Comparison of ENCODE assay signal across 32 mouse cellular contexts in genomic region chr10:97650334-97650733, GRCm38 (mm10). TPM values are rescaled to one million over a fixed set of nuclear protein-coding genes. Genes with fewer than 3 reads are reported as not detected.
DNase-seq lines count a peak whose midpoint lies in the region; ATAC-seq and TF ChIP-seq lines count a peak whose summit lies in the region.
"Had no signal": no experiment of that assay in that cellular context is flagged by ENCODE, and none has a peak within 500 bp of the region (broad histone marks: within the 10 kb centered on the region; RNA-seq: fewer than 3 reads in every experiment).

No protein-coding gene starts in this region.

- no peaks in the 10 kb centered on the region for H3K9me3 ChIP-seq in limb, embryonic 11.5 days (ENCODE audit: control insufficient read depth, low read length)
- no peaks in the 10 kb centered on the region for H3K9me3 ChIP-seq in limb, embryonic 10.5 days (replicated peaks)
- H3K9me3 ChIP-seq in intestine, embryonic 15.5 days: no peaks in the 10 kb centered on the region
- H3K9me3 ChIP-seq: hindbrain, embryonic 12.5 days; lung, embryonic 15.5 days; neural tube, embryonic 15.5 days; stomach, embryonic 15.5 days had no signal

- H3K4me3 ChIP-seq in kidney, adult 2 months (ENCODE audit: insufficient read depth, low read depth, low read length): no peak overlapping the region
- H3K4me3 ChIP-seq in limb, embryonic 11.5 days (ENCODE audit: low read depth, low read length): no peak overlapping the region
- no peak overlapping the region for H3K4me3 ChIP-seq in limb, embryonic 10.5 days
- H3K4me3 ChIP-seq in intestine, embryonic 15.5 days (replicated peaks): no peak overlapping the region
- H3K4me3 ChIP-seq: heart, adult 2 months; hindbrain, embryonic 12.5 days; layer of hippocampus, adult 2 months; lung, embryonic 15.5 days; neural tube, embryonic 15.5 days; stomach, embryonic 15.5 days had no signal

- no peak overlapping the region for H3K27ac ChIP-seq in kidney, adult 2 months (ENCODE audit: insufficient read depth, low read depth, low read length)
- no peak overlapping the region for H3K27ac ChIP-seq in limb, embryonic 11.5 days (replicated peaks; ENCODE audit: low read depth, low read length)
- no peak overlapping the region for H3K27ac ChIP-seq in limb, embryonic 10.5 days
- H3K27ac ChIP-seq in intestine, embryonic 15.5 days: no peak overlapping the region
- H3K27ac ChIP-seq: heart, adult 2 months; hindbrain, embryonic 12.5 days; layer of hippocampus, adult 2 months; liver, embryonic 14.5 days; lung, embryonic 15.5 days; neural tube, embryonic 15.5 days had no signal

- no peak for TF ChIP-seq POLR2A in kidney, adult 2 months (IDR thresholded peaks at IDR 0.05; ENCODE audit: low read depth, low read length)

- H3K4me2 ChIP-seq in limb, embryonic 11.5 days (ENCODE audit: low read depth, severe bottlenecking): no peak overlapping the region
- no peak overlapping the region for H3K4me2 ChIP-seq in intestine, embryonic 15.5 days (replicated peaks)
- H3K4me2 ChIP-seq: hindbrain, embryonic 12.5 days; lung, embryonic 15.5 days; neural tube, embryonic 15.5 days; stomach, embryonic 15.5 days had no signal

- H3K27me3 ChIP-seq in kidney, adult 2 months (replicated peaks; ENCODE audit: control insufficient read depth, insufficient read depth, low read length): no peaks in the 10 kb centered on the region
- no peaks in the 10 kb centered on the region for H3K27me3 ChIP-seq in limb, embryonic 11.5 days (ENCODE audit: control insufficient read depth, insufficient read depth, low read length)
- no peaks in the 10 kb centered on the region for H3K27me3 ChIP-seq in limb, embryonic 10.5 days (ENCODE audit: low read depth, poor library complexity, severe bottlenecking)
- H3K27me3 ChIP-seq in intestine, embryonic 15.5 days (replicated peaks): no peaks in the 10 kb centered on the region
- H3K27me3 ChIP-seq: hindbrain, embryonic 12.5 days; lung, embryonic 15.5 days; neural tube, embryonic 15.5 days; stomach, embryonic 15.5 days had no signal

- ATAC-seq in limb, embryonic 11.5 days (ENCODE audit: insufficient number of reproducible peaks, low FRiP score, low TSS enrichment, low read depth): 0 out of 2 replicates have a peak, but pooled peaks have one; percentile 60
- ATAC-seq in intestine, embryonic 15.5 days: peak; percentile 63
- ATAC-seq: activated CD4-positive, CD25-positive, alpha-beta regulatory T cell, adult 4 months; forebrain, postnatal 0 days; midbrain, embryonic 16.5 days had no signal

- no peak overlapping the region for H3K9ac ChIP-seq in limb, embryonic 11.5 days (ENCODE audit: low read length)
- no peak overlapping the region for H3K9ac ChIP-seq in intestine, embryonic 15.5 days
- H3K9ac ChIP-seq: forebrain, postnatal 0 days; hindbrain, embryonic 12.5 days; liver, embryonic 14.5 days; lung, embryonic 15.5 days; neural tube, embryonic 15.5 days; stomach, embryonic 15.5 days had no signal

- 46% methylated on average over 2 of the region's 2 CpGs for WGBS in kidney, adult 2 months
- WGBS in limb, embryonic 11.5 days: 44% methylated on average over 2 of the region's 2 CpGs
- WGBS in limb, embryonic 10.5 days: 50% methylated on average over 2 of the region's 2 CpGs
- WGBS in intestine, embryonic 15.5 days: 25% methylated on average over 2 of the region's 2 CpGs

- DNase-seq in kidney, adult 2 months: peak; percentile 3
- DNase-seq in kidney, adult 8-10 months: no peak
- DNase-seq in limb, embryonic 11.5 days (ENCODE audit: low spot score): no peak
- DNase-seq in limb, embryonic 10.5 days (ENCODE audit: low spot score): no peak
- DNase-seq in Muller cell, postnatal 12 days (ENCODE audit: inconsistent ontology term): peak; percentile 13
- DNase-seq in layer of hippocampus, adult 11-12 months (ENCODE audit: low spot score): no peak
- DNase-seq in left cerebral cortex, adult 11 months (ENCODE audit: low spot score): no peak
- DNase-seq: adrenal gland, postnatal 14 days; cerebellum, adult 2 months; cerebellum, postnatal 36 days; embryo, embryonic 11 days; forebrain, postnatal 0 days; gastrocnemius, postnatal 25 days; heart, adult 2 months; layer of hippocampus, postnatal 36 days; lung, postnatal 36 days; right cerebral cortex, adult 18-20 months; right cerebral cortex, postnatal 4 days; thymus, adult 2 months; thymus, postnatal 4 days had no signal

- TF ChIP-seq CTCF in kidney, adult 2 months (conservative IDR thresholded peaks at IDR 0.05; ENCODE audit: insufficient read depth, insufficient read length, low read depth, low read length): no peak

- no peaks in the 10 kb centered on the region for H3K36me3 ChIP-seq in kidney, adult 2 months (ENCODE audit: control insufficient read depth, insufficient read depth, low read length)
- no peaks in the 10 kb centered on the region for H3K36me3 ChIP-seq in limb, embryonic 11.5 days (ENCODE audit: control insufficient read depth, insufficient read depth, low read length)
- no peaks in the 10 kb centered on the region for H3K36me3 ChIP-seq in limb, embryonic 10.5 days
- no peaks in the 10 kb centered on the region for H3K36me3 ChIP-seq in intestine, embryonic 15.5 days
- H3K36me3 ChIP-seq: hindbrain, embryonic 12.5 days; lung, embryonic 15.5 days; neural tube, embryonic 15.5 days; stomach, embryonic 15.5 days had no signal

- no peaks in the 10 kb centered on the region for H3K4me1 ChIP-seq in kidney, adult 2 months (ENCODE audit: control insufficient read depth, insufficient read depth, low read length)
- no peaks in the 10 kb centered on the region for H3K4me1 ChIP-seq in limb, embryonic 11.5 days (ENCODE audit: control insufficient read depth, insufficient read depth, low read length)
- no peaks in the 10 kb centered on the region for H3K4me1 ChIP-seq in limb, embryonic 10.5 days
- H3K4me1 ChIP-seq in intestine, embryonic 15.5 days (replicated peaks): no peaks in the 10 kb centered on the region
- H3K4me1 ChIP-seq: hindbrain, embryonic 12.5 days; lung, embryonic 15.5 days; neural tube, embryonic 15.5 days; stomach, embryonic 15.5 days had no signal

RNA-seq across cellular contexts. Expression of gene Epyc, which starts 6.5 kb away (rescaled TPM):
- polyA plus RNA-seq in kidney, adult 2 months (2012; rRNA removed): 0.22 and 0.43 TPM in 2 replicates
- polyA plus RNA-seq in limb, embryonic 11.5 days (2014; fragmentation: Nextera tagmentation; extraction: Ambion mirVana): 0.54 and 1.4 TPM in 2 replicates
- polyA plus RNA-seq in limb, embryonic 10.5 days (2016; fragmentation: Nextera tagmentation; extraction: Ambion mirVana): 0.34 TPM in 1 of 2 replicates, not detected in the other
- polyA plus RNA-seq in intestine, embryonic 15.5 days (2015; fragmentation: Nextera tagmentation; extraction: Ambion mirVana): 0.35 and 0.48 TPM in 2 replicates
- polyA plus RNA-seq: activated CD4-positive, CD25-positive, alpha-beta regulatory T cell, adult 4 months; liver, embryonic 14.5 days had no signal

RNA-seq across cellular contexts. Expression of gene Ccer1, which starts 42.5 kb away (rescaled TPM):
- 0.03 and 0.04 TPM in 2 replicates for polyA plus RNA-seq in kidney, adult 2 months (2012; rRNA removed)
- polyA plus RNA-seq in limb, embryonic 11.5 days (2014; fragmentation: Nextera tagmentation; extraction: Ambion mirVana): not detected in 2 replicates
- not detected in 2 replicates for polyA plus RNA-seq in limb, embryonic 10.5 days (2016; fragmentation: Nextera tagmentation; extraction: Ambion mirVana)
- polyA plus RNA-seq in intestine, embryonic 15.5 days (2015; fragmentation: Nextera tagmentation; extraction: Ambion mirVana): not detected in 2 replicates
- polyA plus RNA-seq: cerebellum, adult 2 months; forebrain, embryonic 11.5 days; forebrain, postnatal 0 days; heart, adult 2 months; heart, embryonic 14.5 days; limb, embryonic 14.5 days; liver, embryonic 14.5 days; lung, embryonic 15.5 days; midbrain, embryonic 16.5 days; neural tube, embryonic 15.5 days; stomach, embryonic 15.5 days had no signal

RNA-seq across cellular contexts. Expression of gene Kera, which starts 43.7 kb away (rescaled TPM):
- polyA plus RNA-seq in kidney, adult 2 months (2012; rRNA removed): not detected in 2 replicates
- 6.4 and 10.9 TPM in 2 replicates for polyA plus RNA-seq in limb, embryonic 11.5 days (2014; fragmentation: Nextera tagmentation; extraction: Ambion mirVana)
- 3.0 TPM in 1 of 2 replicates, not detected in the other for polyA plus RNA-seq in limb, embryonic 10.5 days (2016; fragmentation: Nextera tagmentation; extraction: Ambion mirVana)
- 0.20 and 0.25 TPM in 2 replicates for polyA plus RNA-seq in intestine, embryonic 15.5 days (2015; fragmentation: Nextera tagmentation; extraction: Ambion mirVana)
- polyA plus RNA-seq: activated CD4-positive, CD25-positive, alpha-beta regulatory T cell, adult 4 months; cerebellum, adult 2 months; heart, embryonic 14.5 days; liver, embryonic 14.5 days; midbrain, embryonic 16.5 days; thymus, adult 2 months had no signal

Comparison
In these comparisons a context has a peak if more than half of its experiments do, and no peak if none do; other contexts are left out.
1. DNase-seq: peak in kidney, adult 2 months (single experiment) and Muller cell, postnatal 12 days (single experiment); none in kidney, adult 8-10 months (0 of 2), limb, embryonic 11.5 days (single experiment), limb, embryonic 10.5 days (single experiment), layer of hippocampus, adult 11-12 months (single experiment) and left cerebral cortex, adult 11 months (single experiment).